Mouse (Mus musculus) hindbrain, embryonic 11.5 days (tissue): ENCODE data around the gene Vps26a. TPM values are rescaled to one million over a fixed set of nuclear protein-coding genes. Genes with fewer than 3 reads are reported as not detected.

ENCODE experiments used
- ATAC-seq: fragments of 200-750 bp; cut with Nextera tagmentation; 2 replicates; pipeline ENCODE4 v1.8.0; 2017; ENCODE audit warnings: mild to moderate bottlenecking, moderate TSS enrichment, moderate library complexity; ENCODE audit not compliant: low FRiP score
- DNase-seq: peaks from one replicate; pipeline ENCODE4 v3.0.0-alpha.2; 2015; ENCODE audit warnings: low spot score
- H3K27ac ChIP-seq: fragments of 300-500 bp; sonication (generic); 2 replicates; pipeline ENCODE4 v1.5.1; 2014; ENCODE audit warnings: mild to moderate bottlenecking, low read depth, low read length
- H3K27me3 ChIP-seq: fragments of 300-500 bp; sonication (generic); 2 replicates; pipeline ENCODE4 v1.6.1; 2014; ENCODE audit warnings: mild to moderate bottlenecking, low read length, moderate library complexity, mixed read lengths; ENCODE audit not compliant: control insufficient read depth, insufficient read depth
- H3K36me3 ChIP-seq: fragments of 300-500 bp; sonication (generic); 2 replicates; pipeline ENCODE4 v1.6.1; 2014; ENCODE audit warnings: mild to moderate bottlenecking, low read length, moderate library complexity, mixed read lengths; ENCODE audit not compliant: control insufficient read depth, insufficient read depth
- H3K4me1 ChIP-seq: fragments of 300-500 bp; sonication (generic); replicated peaks from 2 replicates; pipeline ENCODE4 v1.6.1; 2014; ENCODE audit warnings: low read length, mixed read lengths; ENCODE audit not compliant: control insufficient read depth, insufficient read depth
- H3K4me2 ChIP-seq: fragments of 300-500 bp; sonication (generic); replicated peaks from 2 replicates; pipeline ENCODE4 v1.6.1; 2014; ENCODE audit warnings: mild to moderate bottlenecking, low read depth, low read length
- H3K4me3 ChIP-seq: fragments of 300-500 bp; sonication (generic); 2 replicates; pipeline ENCODE4 v1.5.1; 2014; ENCODE audit warnings: low read depth, low read length
- H3K9ac ChIP-seq: fragments of 300-500 bp; sonication (generic); 2 replicates; pipeline ENCODE4 v1.6.1; 2014; ENCODE audit warnings: low read depth, low read length
- H3K9me3 ChIP-seq: fragments of 300-500 bp; sonication (generic); 2 replicates; pipeline ENCODE4 v1.6.1; 2016; ENCODE audit warnings: low read length; ENCODE audit not compliant: control insufficient read depth
- WGBS: fragments of 180-500 bp; shearing (Covaris S2); extraction: QIAGEN DNeasy Blood & Tissue Kit; methylation state at CpG from one replicate; pipeline ENCODE4 v1.1.7; 2014; 5-methylcytosine and 5-hydroxymethylcytosine counted together
- polyA plus RNA-seq: library from polyadenylated mRNA; unstranded; fragments of >200 nt; fragmentation: Nextera tagmentation; extraction: Ambion mirVana; gene quantifications from 2 replicates; pipeline ENCODE4 v1.2.1, GENCODE M21; 2014

The Vps26a gene
- polyA plus RNA-seq, 1 experiment from 2014 or later, result 91.4 TPM

GRCm38 (mm10) chr10:62413606-62413982 is 73.0 kb downstream of the Vps26a start:
- Histone ChIP-seq H3K4me1 (no peaks in the 10 kb centered on the region), H3K27ac (no peak overlapping the region), H3K4me3 (no peak overlapping the region), H3K27me3 (no peaks in the 10 kb centered on the region), H3K9ac (no peak overlapping the region), H3K4me2 (no peak overlapping the region), H3K9me3 (no peaks in the 10 kb centered on the region), H3K36me3 (no peaks in the 10 kb centered on the region)
- ATAC-seq (no peak), DNase-seq (no peak)
- 59% methylated on average over 4 of the region's 4 CpGs for WGBS

GRCm38 (mm10) chr10:62412906-62413605 is 73.5 kb downstream of the Vps26a start:
- 45% methylated on average over 8 of the region's 8 CpGs for WGBS
- Histone ChIP-seq H3K9me3 (no peaks in the 10 kb centered on the region), H3K9ac (no peak overlapping the region), H3K4me1 (no peaks in the 10 kb centered on the region), H3K27me3 (no peaks in the 10 kb centered on the region), H3K36me3 (no peaks in the 10 kb centered on the region), H3K4me3 (no peak overlapping the region), H3K4me2 (no peak overlapping the region), H3K27ac (no peak overlapping the region)
- ATAC-seq (no peak), DNase-seq (no peak)

DNA sequence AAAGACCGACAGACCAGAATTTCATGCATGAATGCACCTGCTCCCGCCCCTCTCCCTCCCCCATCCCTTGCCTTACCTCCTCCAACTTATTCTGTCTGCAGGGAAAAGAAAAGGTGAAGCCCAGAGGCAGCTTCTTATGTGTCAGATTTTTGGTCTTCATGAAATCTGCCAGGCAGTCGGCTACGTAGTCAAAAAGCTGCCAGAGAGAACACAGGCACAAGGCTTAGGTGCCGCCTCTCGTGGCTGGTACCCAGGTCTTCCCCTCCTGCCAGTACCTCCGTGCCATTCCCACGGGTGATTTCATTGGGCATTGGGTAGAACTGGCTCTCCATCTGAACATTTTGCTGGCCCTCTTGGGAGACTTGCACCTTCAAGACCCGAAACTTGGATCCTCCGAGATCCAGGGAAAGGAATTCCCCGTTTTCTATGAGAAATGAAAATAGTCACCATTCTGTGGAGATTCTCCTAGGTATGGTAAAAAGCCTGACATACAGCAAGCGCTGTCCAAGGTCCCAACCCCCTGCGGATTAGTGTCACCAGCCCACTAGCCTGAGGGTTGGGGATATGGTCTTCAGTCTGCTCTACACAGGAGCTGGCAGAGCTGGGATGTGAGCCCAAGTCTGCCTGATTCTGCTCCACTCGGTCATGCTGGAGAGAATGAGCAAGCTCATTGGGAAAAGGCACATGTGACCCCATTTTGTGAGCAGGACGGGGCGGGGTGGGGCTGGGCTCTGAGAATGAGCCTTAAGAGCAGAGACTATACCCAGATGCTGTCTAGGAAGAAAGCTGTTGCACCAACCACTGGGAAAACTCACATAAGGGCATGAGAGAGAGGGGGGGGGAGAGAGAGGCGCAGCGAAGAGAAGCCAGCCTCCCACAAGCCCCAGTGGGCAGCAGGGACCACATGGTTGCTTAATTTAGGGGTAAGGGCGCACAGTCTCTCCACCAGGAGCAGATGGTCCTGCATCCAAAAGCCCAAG is 74.9 kb downstream of the Vps26a start:
- DNase-seq (no peak), ATAC-seq (no peak)
- Histone ChIP-seq H3K4me2 (no peak overlapping the region), H3K27ac (no peak overlapping the region), H3K4me1 (no peaks in the 10 kb centered on the region), H3K27me3 (no peaks in the 10 kb centered on the region), H3K4me3 (no peak overlapping the region), H3K9me3 (no peaks in the 10 kb centered on the region), H3K9ac (no peak overlapping the region), H3K36me3 (no peaks in the 10 kb centered on the region)
- WGBS, result 69% methylated on average over 19 of the region's 19 CpGs

GRCm38 (mm10) chr10:62410943-62411342 is 75.7 kb downstream of the Vps26a start:
- Histone ChIP-seq H3K4me3 (no peak overlapping the region), H3K9me3 (no peaks in the 10 kb centered on the region), H3K4me2 (no peak overlapping the region), H3K36me3 (no peaks in the 10 kb centered on the region), H3K27me3 (no peaks in the 10 kb centered on the region), H3K9ac (no peak overlapping the region), H3K4me1 (no peaks in the 10 kb centered on the region), H3K27ac (no peak overlapping the region)
- 11% methylated on average over 5 of the region's 5 CpGs for WGBS
- ATAC-seq (no peak), DNase-seq (peak; percentile 77)

Other genes starting within 250 kb of the Vps26a start
- not detected in 2 replicates for gene Tacr2, start 234.4 kb downstream of the Vps26a start, polyA plus RNA-seq
- 18.2 and 25.4 TPM in 2 replicates for gene Hk1, start 106.9 kb downstream of the Vps26a start, polyA plus RNA-seq
- gene Hkdc1, start 64.3 kb downstream of the Vps26a start, polyA plus RNA-seq, result 0.05 and 0.20 TPM in 2 replicates
- 0.95 and 1.2 TPM in 2 replicates for gene 4930507D05Rik, start 37.3 kb downstream of the Vps26a start, polyA plus RNA-seq
- 27.4 and 33.2 TPM in 2 replicates for gene Supv3l1, start 37.1 kb downstream of the Vps26a start, polyA plus RNA-seq
- 4.3 and 5.8 TPM in 2 replicates for gene Srgn, start 40.6 kb upstream of the Vps26a start, polyA plus RNA-seq
- gene Kif1bp, start 91.7 kb upstream of the Vps26a start, polyA plus RNA-seq, result 55.9 and 60.2 TPM in 2 replicates
- gene Ddx21, start 115.5 kb upstream of the Vps26a start, polyA plus RNA-seq, result 33.7 and 37.1 TPM in 2 replicates
- gene Ddx50, start 164.4 kb upstream of the Vps26a start, polyA plus RNA-seq, result 124 and 143 TPM in 2 replicates
- 2.0 and 2.7 TPM in 2 replicates for gene Stox1, start 239.3 kb upstream of the Vps26a start, polyA plus RNA-seq